Mouse (Mus musculus) midbrain, embryonic 15.5 days (tissue): ENCODE measurements around the gene Ppil6. TPM values are rescaled to one million over a fixed set of nuclear protein-coding genes. Genes with fewer than 3 reads are reported as not detected.

Experiments
- ATAC-seq: fragments of 200-750 bp; cut with Nextera tagmentation; replicated peaks from 2 replicates; pipeline ENCODE4 v1.8.0; 2017; ENCODE audit warnings: moderate TSS enrichment
- H3K27ac ChIP-seq: fragments of 300-500 bp; sonication (generic); 2 replicates; pipeline ENCODE4 v1.5.1; 2015; ENCODE audit warnings: mild to moderate bottlenecking, inconsistent platforms
- H3K27me3 ChIP-seq: fragments of 300-500 bp; sonication (generic); replicated peaks from 2 replicates; pipeline ENCODE4 v1.6.1; 2015; ENCODE audit warnings: inconsistent platforms
- H3K36me3 ChIP-seq: fragments of 300-500 bp; sonication (generic); replicated peaks from 2 replicates; pipeline ENCODE4 v1.6.1; 2015; ENCODE audit warnings: inconsistent platforms
- H3K4me1 ChIP-seq: fragments of 300-500 bp; sonication (generic); 2 replicates; pipeline ENCODE4 v1.6.1; 2015; ENCODE audit warnings: inconsistent platforms
- H3K4me2 ChIP-seq: fragments of 300-500 bp; sonication (generic); 2 replicates; pipeline ENCODE4 v1.6.1; 2015; ENCODE audit warnings: inconsistent platforms, mild to moderate bottlenecking, moderate library complexity
- H3K4me3 ChIP-seq: fragments of 300-500 bp; sonication (generic); 2 replicates; pipeline ENCODE4 v1.5.1; 2015; ENCODE audit warnings: mild to moderate bottlenecking, inconsistent platforms
- H3K9ac ChIP-seq: fragments of 300-500 bp; sonication (generic); 2 replicates; pipeline ENCODE4 v1.6.1; 2015; ENCODE audit warnings: mild to moderate bottlenecking, inconsistent platforms
- H3K9me3 ChIP-seq: fragments of 300-500 bp; sonication (generic); 2 replicates; pipeline ENCODE4 v1.6.1; 2016; ENCODE audit warnings: inconsistent platforms
- WGBS: fragments of 180-500 bp; shearing (Covaris S2); methylation state at CpG from one replicate; pipeline ENCODE4 v1.1.7; 2015; ENCODE audit warnings: mixed read lengths; 5-methylcytosine and 5-hydroxymethylcytosine counted together
- polyA plus RNA-seq: library from polyadenylated mRNA; unstranded; fragments of >200 nt; fragmentation: Nextera tagmentation; extraction: Ambion mirVana; gene quantifications from 2 replicates; pipeline ENCODE4 v1.2.1, GENCODE M21; 2015

The Ppil6 gene
- polyA plus RNA-seq, 1 experiment from 2014 or later, result 3.2 TPM

DNA sequence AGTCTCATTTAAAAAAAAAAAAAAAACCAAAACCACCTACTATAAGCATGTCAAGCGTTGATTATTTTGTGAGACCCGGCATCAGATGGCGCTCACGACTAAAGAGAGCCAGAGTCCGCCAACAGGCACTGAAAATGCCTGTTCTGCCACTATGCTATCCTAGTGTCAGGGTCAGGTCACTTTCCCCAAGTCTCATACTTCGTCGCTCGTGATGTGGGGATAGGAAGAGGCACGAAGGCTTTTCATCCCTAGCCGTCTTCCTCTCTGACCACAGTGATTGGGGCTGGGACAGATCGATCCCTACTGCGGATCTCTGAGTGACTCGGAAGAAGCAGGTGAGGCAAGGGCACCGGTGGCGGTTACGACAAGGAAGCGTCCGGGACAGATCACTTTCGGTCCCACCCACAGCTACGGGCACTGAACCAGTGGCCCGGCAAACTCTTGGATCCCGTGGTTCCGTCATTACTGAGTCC, 28.3 kb downstream of the Ppil6 start:
- ATAC-seq, result peak; percentile 75
- WGBS, result under 1% methylated on average over 23 of the region's 23 CpGs

DNA sequence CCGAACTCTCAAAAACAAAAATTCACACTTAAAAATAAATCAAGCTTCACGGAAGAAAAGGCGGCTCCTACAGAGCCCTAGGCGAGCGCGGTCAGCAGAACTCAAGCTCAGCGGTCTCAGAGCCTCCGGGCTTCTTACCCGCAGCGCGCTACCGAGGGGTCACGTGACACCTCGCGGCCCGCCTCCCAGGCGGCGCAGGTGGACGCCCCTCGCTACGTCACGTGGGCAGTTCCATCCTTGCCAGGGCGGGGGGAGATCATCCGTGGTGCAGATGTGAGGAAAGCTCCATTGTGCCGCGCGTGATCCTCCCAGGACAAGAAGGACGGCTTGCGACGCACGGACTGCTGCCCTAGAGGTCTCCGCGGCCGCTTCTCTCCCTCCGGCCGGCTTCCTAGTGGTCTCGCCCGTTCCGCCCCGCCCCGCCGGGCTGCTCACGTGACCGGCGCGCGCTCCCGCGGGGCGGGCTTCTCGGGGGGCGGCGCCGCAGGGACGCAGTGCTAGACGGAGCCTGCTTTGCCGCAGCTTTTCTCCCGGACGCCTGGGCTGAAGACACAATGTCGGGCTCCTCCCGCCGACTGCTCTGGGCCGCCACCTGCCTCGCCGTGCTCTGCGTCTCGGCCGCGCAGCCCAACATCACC, 28.9 kb downstream of the Ppil6 start, which contains the start of gene Cd164:
Cd164 (plus strand) TSS at position 434 of the 638 bp plus-strand sequence.
- peak within 1 kb of the TSS; percentile 79 for H3K9ac ChIP-seq
- peaks cover 29% of the 10 kb centered on the region for H3K4me1 ChIP-seq
- peak within 1 kb of the TSS; percentile 66 for H3K4me2 ChIP-seq
- no peaks in the 10 kb centered on the region for H3K27me3 ChIP-seq
- H3K4me3 ChIP-seq, result peak within 1 kb of the TSS; percentile 80
- H3K36me3 ChIP-seq, result no peaks in the 10 kb centered on the region
- WGBS, result 0% methylated on average over 69 of the region's 69 CpGs
- no peaks in the 10 kb centered on the region for H3K9me3 ChIP-seq
- peak; percentile 95 for ATAC-seq
- peak within 1 kb of the TSS; percentile 99 for H3K27ac ChIP-seq

More for the DNA sequence above, 28.3 kb downstream of the Ppil6 start:
- Histone ChIP-seq H3K27ac (peak overlapping the region; percentile 99), H3K4me1 (peaks cover 29% of the 10 kb centered on the region), H3K9ac (peak overlapping the region; percentile 79), H3K9me3 (no peaks in the 10 kb centered on the region), H3K4me2 (peak overlapping the region; percentile 66), H3K4me3 (peak overlapping the region; percentile 80), H3K27me3 (no peaks in the 10 kb centered on the region), H3K36me3 (no peaks in the 10 kb centered on the region)

DNA sequence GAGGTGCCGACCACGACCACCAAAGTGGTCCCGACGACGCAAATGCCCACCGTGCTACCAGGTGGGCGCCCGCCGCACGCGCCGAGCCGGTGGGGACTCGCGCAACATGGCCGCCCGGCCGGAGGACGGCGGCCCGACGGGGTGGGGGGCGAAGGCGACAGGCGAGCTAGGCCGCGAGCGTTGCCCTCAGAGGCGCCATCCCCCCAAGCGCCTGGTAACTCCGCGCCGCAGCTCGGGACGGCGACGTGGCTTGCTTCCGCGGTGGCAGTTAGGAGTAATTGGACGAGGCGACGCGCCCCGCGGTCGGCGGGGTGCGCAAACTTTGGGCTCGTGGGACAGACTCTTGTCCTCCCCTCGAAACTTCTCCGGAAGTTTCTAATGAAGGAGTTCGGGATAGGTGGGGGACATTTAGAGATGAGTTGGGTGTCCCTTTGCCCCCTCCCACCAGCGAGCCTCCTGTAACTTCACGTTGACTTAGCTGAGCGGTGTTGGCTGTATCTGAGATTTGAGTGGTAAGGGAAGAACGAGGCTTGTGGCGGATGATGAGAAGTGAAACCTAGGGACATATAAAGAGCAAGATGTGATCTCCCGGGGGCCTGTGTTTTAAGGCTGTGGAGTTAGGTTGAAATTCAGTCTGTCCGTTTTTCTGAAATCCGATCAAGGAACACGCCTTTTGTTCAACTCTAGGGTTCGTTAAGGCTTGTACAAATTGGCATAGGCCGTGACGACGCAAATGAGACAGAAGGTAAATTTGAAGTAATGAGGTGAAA, 29.6 kb downstream of the Ppil6 start:
- H3K4me2 ChIP-seq, result peak overlapping the region; percentile 66
- H3K27me3 ChIP-seq, result no peaks in the 10 kb centered on the region
- no peaks in the 10 kb centered on the region for H3K9me3 ChIP-seq
- under 1% methylated on average over 65 of the region's 65 CpGs for WGBS
- H3K27ac ChIP-seq, result peak overlapping the region; percentile 99
- no peaks in the 10 kb centered on the region for H3K36me3 ChIP-seq
- peak overlapping the region; percentile 79 for H3K9ac ChIP-seq
- peak overlapping the region; percentile 80 for H3K4me3 ChIP-seq
- peak; percentile 15 for ATAC-seq
- peaks cover 29% of the 10 kb centered on the region for H3K4me1 ChIP-seq

DNA sequence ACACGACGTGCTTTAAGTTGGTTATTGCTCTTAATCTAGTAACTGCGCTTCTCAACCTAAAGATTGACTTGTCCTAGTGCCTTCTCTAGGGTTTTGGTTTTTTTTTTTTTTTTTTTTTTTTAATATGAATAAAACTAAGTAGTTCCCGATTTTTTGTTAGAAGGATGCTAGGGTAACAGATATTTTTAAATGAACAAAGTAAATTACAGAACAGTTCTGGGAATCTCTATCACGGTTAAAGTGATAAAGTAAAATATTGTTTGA, 30.1 kb downstream of the Ppil6 start:
- Histone ChIP-seq H3K27me3 (no peaks in the 10 kb centered on the region), H3K4me1 (peaks cover 29% of the 10 kb centered on the region), H3K9me3 (no peaks in the 10 kb centered on the region), H3K4me2 (peak overlapping the region; percentile 66), H3K9ac (peak overlapping the region; percentile 79), H3K27ac (peak overlapping the region; percentile 99; the same call in 1 of the 2 replicates), H3K36me3 (no peaks in the 10 kb centered on the region), H3K4me3 (peak overlapping the region; percentile 80)
- ATAC-seq, result no peak
- WGBS, result 8% methylated on average over 5 of the region's 5 CpGs

DNA sequence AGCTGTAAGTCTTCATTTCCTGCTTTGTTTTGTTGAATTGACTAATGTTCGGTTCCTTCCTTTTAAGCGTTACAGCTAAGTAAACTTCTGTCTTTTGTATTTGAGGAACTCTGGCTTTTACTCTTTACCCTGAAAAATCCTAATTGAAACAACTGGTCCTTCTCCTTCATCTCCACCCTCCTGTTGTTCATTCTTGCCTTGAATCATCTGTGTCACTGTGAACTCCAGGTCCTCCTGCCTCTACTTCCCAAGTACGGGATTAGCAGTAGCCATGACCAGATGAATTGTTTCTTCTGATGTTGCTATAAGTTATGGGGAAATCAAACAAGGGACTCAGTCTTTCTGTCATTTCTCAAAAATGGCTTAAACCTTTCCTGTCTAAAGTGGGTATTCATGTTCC, 33.1 kb downstream of the Ppil6 start:
- ATAC-seq, result no peak
- Histone ChIP-seq H3K4me1 (peaks cover 26% of the 10 kb centered on the region), H3K36me3 (0 out of 2 replicates have a peak, but pooled peaks cover 4% of the 10 kb centered on the region), H3K4me2 (no peak overlapping the region), H3K9me3 (no peaks in the 10 kb centered on the region), H3K27ac (no peak overlapping the region), H3K9ac (no peak overlapping the region), H3K27me3 (no peaks in the 10 kb centered on the region), H3K4me3 (no peak overlapping the region)
- 82% methylated on average over 3 of the region's 3 CpGs for WGBS

DNA sequence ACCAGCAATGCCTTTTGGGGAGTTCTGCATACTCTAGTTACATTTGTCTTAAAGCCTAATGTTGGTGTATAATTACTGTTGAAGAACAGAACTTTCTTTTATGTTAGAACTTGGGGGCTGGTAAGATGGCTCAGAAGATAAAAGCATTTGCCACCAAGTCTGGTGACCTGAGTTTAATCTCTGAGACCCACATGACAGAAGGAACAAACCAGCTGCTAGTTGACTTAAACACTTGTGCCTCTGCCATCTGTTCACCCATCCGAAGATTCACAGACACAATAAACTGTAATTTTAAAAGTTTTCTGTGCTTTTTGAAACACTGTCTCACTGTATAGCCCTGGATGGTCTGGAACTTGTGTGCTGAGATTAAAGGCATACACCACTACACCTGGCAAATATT, 35.5 kb downstream of the Ppil6 start:
- H3K9me3 ChIP-seq, result no peaks in the 10 kb centered on the region
- no peak overlapping the region for H3K4me2 ChIP-seq
- peaks cover 13% of the 10 kb centered on the region for H3K36me3 ChIP-seq
- 61% methylated on average over 1 of the region's 1 CpGs for WGBS
- no peak overlapping the region for H3K27ac ChIP-seq
- peaks cover 20% of the 10 kb centered on the region for H3K4me1 ChIP-seq
- no peak for ATAC-seq
- H3K9ac ChIP-seq, result no peak overlapping the region
- no peak overlapping the region for H3K4me3 ChIP-seq
- no peaks in the 10 kb centered on the region for H3K27me3 ChIP-seq

DNA sequence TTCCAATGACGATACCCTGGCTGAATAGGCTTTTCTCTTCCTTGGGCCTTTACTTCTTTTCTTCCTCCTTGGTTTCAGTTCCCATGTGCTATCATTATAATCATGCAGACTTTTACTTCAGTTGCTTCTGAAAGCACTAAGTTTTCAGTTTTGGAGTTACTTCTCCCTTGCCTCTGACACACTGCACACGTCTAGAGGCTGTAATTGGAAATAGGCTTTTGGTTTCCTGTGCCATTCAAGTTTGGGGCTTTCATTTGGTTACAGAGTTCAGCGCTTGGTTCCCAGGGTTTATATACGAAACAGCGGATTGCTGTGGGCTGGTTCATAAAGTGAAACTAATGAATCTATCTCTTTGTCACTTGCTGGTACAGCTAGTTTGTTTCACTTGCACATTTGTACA, 39.7 kb downstream of the Ppil6 start:
- Histone ChIP-seq H3K9ac (no peak overlapping the region), H3K9me3 (no peaks in the 10 kb centered on the region), H3K4me2 (no peak overlapping the region), H3K4me1 (no peaks in the 10 kb centered on the region), H3K36me3 (peaks cover 17% of the 10 kb centered on the region), H3K4me3 (no peak overlapping the region), H3K27ac (no peak overlapping the region), H3K27me3 (no peaks in the 10 kb centered on the region)
- WGBS, result 92% methylated on average over 5 of the region's 5 CpGs
- ATAC-seq, result no peak

DNA sequence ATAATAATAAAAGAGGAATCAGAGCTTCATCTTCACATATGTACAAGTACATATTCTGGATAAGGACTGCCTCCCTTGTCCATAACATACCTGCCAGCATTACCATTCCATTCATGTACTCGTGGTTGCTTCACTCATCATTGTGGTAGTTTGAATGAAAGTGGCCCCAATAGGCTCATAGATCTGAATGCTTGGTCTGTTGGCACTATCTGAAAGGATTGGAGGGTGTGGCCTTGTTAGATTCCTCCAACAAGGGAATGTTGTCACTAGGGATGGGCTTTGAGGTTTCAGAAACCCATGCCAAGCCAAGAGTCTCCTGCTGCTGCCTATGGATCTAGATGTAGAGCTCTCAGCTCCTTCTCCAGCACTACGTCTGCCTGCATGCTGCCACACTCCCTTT, 45.8 kb downstream of the Ppil6 start:
- ATAC-seq, result no peak
- Histone ChIP-seq H3K4me1 (no peaks in the 10 kb centered on the region), H3K27me3 (no peaks in the 10 kb centered on the region), H3K36me3 (0 out of 2 replicates have a peak, but pooled peaks cover 11% of the 10 kb centered on the region), H3K9me3 (no peaks in the 10 kb centered on the region), H3K27ac (no peak overlapping the region), H3K4me3 (no peak overlapping the region), H3K9ac (no peak overlapping the region), H3K4me2 (no peak overlapping the region)
- 92% methylated on average over 2 of the region's 2 CpGs for WGBS

DNA sequence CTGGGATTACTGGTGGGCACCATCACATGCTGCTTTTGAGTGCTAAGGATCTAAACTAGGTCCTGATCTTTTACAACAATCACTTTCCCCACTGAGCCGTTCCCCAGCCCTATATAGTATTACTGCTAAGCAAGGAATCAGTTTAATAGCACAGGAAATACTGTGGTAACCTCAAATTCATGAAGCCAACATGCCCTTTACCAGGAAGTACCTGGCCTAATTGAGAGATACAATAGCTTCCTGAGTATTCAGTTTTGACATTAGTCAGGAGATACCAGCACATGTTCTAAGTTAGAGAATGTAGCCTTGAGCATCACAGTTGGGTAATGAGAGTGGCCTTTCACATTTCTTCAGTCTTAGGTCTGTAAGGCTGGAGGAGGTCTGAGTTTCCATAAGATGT, 46.5 kb downstream of the Ppil6 start:
- H3K9me3 ChIP-seq, result no peaks in the 10 kb centered on the region
- H3K4me2 ChIP-seq, result no peak overlapping the region
- no peak overlapping the region for H3K27ac ChIP-seq
- H3K27me3 ChIP-seq, result no peaks in the 10 kb centered on the region
- 94% methylated on average over 1 of the region's 1 CpGs for whole genome bisulfite sequencing
- no peaks in the 10 kb centered on the region for H3K4me1 ChIP-seq
- no peak overlapping the region for H3K4me3 ChIP-seq
- H3K36me3 ChIP-seq, result 0 out of 2 replicates have a peak, but pooled peaks cover 11% of the 10 kb centered on the region
- no peak for ATAC-seq
- H3K9ac ChIP-seq, result no peak overlapping the region

DNA sequence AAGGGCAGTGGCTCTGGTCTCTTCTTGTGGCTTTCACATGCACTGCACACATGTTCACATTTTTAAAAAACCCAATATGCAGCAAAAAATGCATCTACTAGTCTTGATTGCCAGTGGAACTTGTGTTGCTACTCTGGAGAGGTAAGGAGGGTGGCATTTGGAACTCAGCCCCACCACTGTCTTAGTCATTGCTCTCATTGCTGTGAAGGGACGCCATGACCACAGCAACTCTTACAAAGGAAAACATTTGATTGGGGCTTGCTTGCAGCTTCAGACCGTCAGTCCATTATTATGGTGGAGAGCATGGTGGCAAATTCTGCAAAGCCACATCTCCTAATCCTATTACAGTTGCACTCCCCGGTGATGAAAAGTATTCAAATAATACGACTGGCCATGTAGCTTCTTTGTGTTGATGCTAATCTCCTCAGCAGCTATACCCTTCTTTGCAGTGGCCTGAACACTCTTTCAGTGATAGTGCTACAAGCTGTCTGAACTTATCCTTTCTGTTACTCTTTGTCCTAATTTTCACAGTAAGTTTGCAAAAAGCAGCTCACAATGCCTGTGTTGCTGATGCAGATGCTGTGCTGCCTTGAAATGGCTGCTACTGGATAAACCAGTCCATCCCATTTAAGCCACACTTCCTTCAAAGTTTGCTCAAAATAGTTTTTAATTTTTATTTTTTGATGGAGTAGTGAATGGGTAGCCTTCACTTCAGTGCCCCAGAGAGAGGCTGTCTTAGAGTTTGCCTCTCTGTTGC, 47.2 kb downstream of the Ppil6 start:
- no peak for ATAC-seq
- Histone ChIP-seq H3K9ac (no peak overlapping the region), H3K4me2 (no peak overlapping the region), H3K27ac (no peak overlapping the region), H3K4me3 (no peak overlapping the region), H3K9me3 (no peaks in the 10 kb centered on the region), H3K27me3 (no peaks in the 10 kb centered on the region), H3K36me3 (0 out of 2 replicates have a peak, but pooled peaks cover 11% of the 10 kb centered on the region), H3K4me1 (no peaks in the 10 kb centered on the region)
- 27% methylated on average over 4 of the region's 4 CpGs for WGBS

DNA sequence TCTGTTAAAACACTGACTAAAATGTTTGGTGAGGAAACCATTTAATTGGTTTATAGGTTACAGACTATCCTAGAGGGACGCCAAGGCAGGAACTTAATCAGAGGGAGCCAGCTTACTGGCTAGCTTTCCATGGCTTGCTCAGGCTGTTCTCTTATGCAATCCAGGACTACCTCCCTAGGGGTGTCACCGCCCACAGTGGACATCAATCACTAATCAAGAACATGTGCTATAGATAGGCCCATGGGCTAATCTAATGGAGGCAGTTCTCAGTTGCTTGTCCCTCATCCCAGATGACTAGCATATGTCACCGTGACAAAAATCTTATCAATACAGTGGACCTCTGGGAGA, 47.7 kb downstream of the Ppil6 start:
- Histone ChIP-seq H3K4me3 (no peak overlapping the region), H3K27ac (no peak overlapping the region), H3K9ac (no peak overlapping the region), H3K4me2 (no peak overlapping the region), H3K36me3 (0 out of 2 replicates have a peak, but pooled peaks cover 11% of the 10 kb centered on the region), H3K27me3 (no peaks in the 10 kb centered on the region), H3K9me3 (no peaks in the 10 kb centered on the region), H3K4me1 (no peaks in the 10 kb centered on the region)
- 93% methylated on average over 3 of the region's 3 CpGs for WGBS
- ATAC-seq, result no peak

DNA sequence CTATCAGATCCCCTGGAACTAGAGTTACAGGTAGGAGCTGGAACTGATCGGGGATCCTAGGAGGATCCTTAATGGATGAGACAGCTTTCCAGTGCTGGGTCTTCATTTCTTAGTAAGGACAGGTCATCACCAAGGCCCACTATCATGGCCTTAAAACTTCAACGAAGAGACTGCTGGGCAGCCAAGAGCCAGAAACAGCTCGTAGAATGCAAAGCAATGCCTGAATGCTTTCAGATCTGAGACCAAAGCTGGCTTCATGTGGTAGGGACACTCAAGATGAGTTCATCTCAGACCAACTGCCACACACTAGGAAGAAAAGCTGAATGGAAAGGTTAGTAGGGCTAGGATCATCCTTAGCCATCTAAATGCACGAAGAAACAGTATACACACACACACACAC, 48.7 kb downstream of the Ppil6 start:
- no peak for ATAC-seq
- 98% methylated on average over 4 of the region's 4 CpGs for WGBS

More for the DNA sequence above, 48.7 kb downstream of the Ppil6 start:
- Histone ChIP-seq H3K27me3 (0 out of 2 replicates have a peak, but pooled peaks cover 3% of the 10 kb centered on the region), H3K27ac (no peak overlapping the region), H3K9me3 (no peaks in the 10 kb centered on the region), H3K36me3 (0 out of 2 replicates have a peak, but pooled peaks cover 11% of the 10 kb centered on the region), H3K4me2 (no peak overlapping the region), H3K4me3 (no peak overlapping the region), H3K9ac (no peak overlapping the region), H3K4me1 (no peaks in the 10 kb centered on the region)
